Mouse (Mus musculus) G1E-ER4 (cell line): Measurements from ENCODE around the gene Cspg4. TPM values are rescaled to one million over a fixed set of nuclear protein-coding genes. Genes with fewer than 3 reads are reported as not detected.

Experiments used
- GATA1 ChIP-seq: IDR thresholded peaks from one replicate; pipeline ENCODE4 v1.8.0; 2012; ENCODE audit warnings: low read length, inconsistent platforms
- polyA plus RNA-seq: library from polyadenylated mRNA; stranded (reverse); fragments of >175 nt; gene quantifications from 2 replicates; pipeline ENCODE4 v1.2.3, GENCODE M21; 2012

The Cspg4 gene
- polyA plus RNA-seq, 1 experiment = not detected

DNA sequence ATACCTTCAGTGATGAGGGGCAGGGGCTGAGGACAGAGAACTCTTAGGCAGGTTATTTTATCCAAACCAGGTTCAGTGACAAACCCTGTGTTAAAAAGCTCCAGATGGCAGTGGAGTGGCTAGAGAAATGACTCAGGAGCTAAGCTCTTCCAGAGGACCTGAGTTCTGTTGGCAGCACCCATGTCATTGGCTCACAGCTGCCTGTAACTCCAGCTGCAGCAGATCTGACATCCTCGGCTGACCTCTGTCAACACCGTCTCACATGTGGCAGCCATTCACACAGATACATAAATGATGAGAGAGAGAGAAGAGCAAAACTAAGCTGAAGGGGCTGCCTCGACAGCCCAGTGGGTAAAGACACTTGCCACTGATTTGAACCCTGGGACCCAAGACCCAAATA lies 7.4 kb upstream of the Cspg4 start:
- no peak for TF ChIP-seq GATA1

- TF ChIP-seq GATA1 = no peak
These were observed 4.8 kb upstream of the Cspg4 start for GRCm38 (mm10) chr9:56860035-56860434.

DNA sequence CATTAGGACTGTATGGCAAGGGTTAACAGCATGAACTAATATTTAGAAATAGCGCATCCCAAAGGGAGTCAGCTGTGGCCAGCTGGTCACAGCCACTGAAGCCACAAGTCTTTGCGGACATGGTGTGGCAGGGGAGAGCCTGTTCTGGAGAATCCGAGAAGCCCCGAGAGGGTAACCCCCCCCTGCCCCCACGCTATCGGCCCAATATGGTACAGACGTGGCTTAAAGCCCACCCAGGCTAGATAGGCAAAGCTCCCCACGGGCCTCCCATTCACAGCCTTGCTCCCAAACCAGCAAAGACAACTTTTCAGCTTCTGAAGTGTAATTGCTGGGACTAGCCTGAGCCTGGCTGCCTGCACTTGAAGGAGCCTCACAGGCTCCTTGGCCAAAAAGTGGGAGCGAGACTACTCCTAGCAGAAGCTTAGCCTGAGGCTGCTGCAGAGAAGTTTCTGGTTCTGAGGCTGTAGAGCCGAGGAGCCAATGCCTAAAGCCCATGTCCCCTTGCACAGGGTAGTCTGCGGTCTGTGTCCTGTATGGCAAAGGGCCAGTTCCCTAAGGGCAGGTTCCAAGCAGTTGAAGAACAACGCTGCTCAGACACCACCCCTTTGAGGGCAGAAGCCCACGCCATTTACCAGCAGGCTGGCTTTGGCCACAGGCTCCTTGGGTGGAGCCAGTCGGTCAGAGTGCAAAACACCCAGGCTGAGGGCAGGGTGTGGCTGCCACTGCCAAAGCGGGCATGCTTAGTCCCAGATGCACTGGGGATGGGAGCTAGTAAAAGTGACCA lies 4.2 kb upstream of the Cspg4 start:
- TF ChIP-seq GATA1 = no peak

DNA sequence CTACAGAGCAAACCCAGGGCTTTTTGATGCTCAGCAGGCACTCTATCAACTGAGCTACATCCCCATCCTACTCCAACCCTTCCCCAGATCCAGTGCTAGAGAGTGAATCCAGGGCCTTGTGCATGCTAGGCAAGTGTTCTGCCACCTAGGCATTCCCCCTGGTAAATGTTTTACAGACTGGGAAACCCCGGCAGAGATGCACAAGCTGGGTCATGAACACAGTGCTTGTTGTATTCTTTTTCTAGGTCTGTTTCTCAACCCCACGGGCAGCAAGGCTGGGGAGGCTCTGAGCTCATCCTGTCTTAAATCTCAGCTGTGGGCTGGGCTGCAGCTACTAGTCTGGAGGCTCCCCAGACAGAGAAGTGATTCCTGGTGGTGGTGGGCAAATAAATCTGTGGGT lies 2.0 kb upstream of the Cspg4 start:
- no peak for TF ChIP-seq GATA1

DNA sequence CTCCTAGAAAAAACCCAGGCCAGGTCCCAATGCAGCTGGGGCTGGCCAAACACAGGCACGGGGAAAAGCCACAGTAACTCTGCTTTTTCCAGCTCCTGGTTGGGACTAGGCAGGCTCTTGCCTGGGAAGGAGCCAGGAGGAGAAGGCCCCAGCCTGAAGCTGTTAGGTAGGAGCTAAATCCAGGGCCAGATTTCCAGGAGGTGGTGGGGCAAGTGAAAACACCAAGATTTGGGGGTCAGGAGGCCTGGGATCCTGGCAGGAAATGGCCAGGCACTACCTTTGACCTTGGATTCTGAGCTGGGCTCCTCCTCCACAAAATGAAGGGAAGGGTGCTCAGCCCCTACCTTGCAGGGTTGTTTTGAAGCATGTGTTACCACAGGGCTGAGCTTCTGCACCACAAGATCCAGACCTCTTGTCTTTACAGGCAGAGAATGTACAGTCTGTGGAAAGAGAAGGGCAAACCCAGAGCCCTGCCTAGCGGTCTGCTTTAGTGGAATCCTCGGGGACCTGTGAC lies 560 bp upstream of the Cspg4 start, which contains the start of gene Odf3l1:
Odf3l1 (minus strand) TSS at position 464 of the 514 bp plus-strand sequence.
- TF ChIP-seq GATA1 = no peak

GRCm38 (mm10) chr9:56865673-56866400 lies 1.0 kb downstream of the Cspg4 start:
- no peak for TF ChIP-seq GATA1

DNA sequence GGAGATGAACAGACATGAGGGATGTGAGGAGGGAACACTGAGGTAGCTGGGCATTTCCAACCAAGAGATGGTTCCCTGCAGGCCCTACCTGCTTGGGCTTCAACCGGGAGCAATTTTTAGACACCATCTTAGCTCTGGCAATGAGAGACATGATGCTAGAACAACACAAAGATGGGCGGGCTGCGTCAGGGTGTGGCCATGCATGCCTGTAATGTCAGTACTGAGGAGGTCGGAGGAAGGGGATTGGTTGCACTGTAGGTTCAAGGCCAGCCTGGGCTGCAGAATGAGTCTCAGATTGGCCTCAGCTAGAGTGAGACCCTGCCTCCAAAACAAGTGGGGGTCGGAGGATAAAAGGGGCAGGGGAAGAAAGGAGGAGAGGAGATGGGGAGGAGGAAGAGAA lies 1.6 kb downstream of the Cspg4 start:
- no peak for TF ChIP-seq GATA1

- TF ChIP-seq GATA1 = no peak
These were observed 3.5 kb downstream of the Cspg4 start for GRCm38 (mm10) chr9:56868292-56868691.

DNA sequence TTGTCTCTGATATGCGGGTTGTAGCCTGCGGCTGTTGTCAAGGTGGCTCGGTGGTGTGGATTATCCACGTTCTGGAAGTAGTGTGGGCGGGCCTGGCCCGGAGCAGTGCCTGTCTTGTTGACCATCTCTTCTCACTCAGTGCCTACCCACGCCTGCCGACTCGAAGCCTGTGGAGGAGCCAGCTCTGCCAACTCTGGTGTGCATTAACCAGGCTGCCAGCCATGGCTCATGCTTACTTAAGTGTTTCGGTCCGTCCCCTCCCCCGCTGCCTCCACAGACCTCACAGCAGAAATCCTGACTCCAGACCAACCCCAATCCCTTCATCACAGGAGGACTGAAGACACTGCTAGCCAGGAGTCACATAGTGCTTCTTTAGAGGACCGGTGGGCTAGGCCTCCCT lies 4.7 kb downstream of the Cspg4 start:
- TF ChIP-seq GATA1 = no peak

DNA sequence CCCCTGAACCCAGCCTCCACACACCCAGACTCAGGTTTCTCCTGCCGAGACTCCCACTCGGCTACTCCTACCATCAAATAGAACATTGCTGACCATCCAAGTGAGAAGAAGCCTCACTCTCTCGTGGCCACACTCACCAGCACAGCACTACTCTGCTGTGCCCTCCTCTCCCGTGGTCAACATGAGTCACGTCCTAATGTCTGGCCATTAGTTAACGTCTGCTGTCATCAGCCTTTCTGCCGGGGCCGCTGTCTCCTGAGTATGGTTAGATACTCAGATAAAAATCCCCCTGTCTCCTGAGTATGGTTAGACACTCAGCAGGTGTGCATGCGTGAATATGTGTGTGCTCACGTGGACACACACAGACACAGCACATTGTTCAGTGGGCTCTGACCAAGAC lies 5.9 kb downstream of the Cspg4 start:
- no peak for TF ChIP-seq GATA1

DNA sequence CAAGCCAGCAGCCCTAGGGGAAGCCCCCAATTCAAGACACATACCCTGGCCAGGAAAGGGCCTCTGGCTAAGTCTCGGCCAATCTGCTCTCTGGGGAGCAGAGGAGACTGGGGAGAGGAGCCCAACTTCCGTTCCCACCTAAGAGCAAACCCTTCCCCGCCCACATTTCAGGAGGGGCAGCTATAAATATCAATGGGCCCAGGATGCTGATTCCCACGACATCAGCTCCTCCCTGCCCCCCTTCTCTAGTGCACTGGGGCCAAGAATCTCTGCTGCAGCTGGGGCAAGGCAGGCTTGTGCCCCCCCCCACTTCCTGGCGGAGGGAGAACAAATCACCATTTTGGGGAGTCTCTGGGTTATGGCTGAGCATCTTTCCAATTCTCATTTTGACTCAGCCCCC lies 6.4 kb downstream of the Cspg4 start:
- TF ChIP-seq GATA1 = no peak

GRCm38 (mm10) chr9:56872105-56872903 lies 7.5 kb downstream of the Cspg4 start:
- no peak for TF ChIP-seq GATA1

DNA sequence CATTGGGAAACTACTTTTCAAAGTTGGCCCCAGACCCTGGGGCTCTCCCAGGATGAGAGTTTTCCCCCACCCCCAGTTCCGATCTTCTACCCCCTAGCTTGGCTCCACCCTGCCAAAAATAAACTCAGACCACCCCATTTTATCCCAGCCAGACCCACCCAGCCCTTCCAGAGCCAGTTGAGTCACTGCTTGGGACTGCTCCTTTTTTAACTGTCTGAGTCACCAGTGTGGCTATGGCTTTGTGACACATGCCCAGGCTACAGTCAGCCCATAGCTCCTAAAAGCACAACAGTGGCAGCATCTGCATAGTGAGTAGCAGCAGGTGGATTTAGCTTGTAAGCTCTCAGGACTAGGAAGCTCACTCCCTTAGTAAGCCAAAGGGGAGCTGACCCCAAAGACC lies 8.3 kb downstream of the Cspg4 start:
- no peak for TF ChIP-seq GATA1

- TF ChIP-seq GATA1 = no peak
These were observed 12.0 kb downstream of the Cspg4 start for GRCm38 (mm10) chr9:56876784-56877183.

GRCm38 (mm10) chr9:56877284-56877683 lies 12.5 kb downstream of the Cspg4 start:
- TF ChIP-seq GATA1 = no peak

DNA sequence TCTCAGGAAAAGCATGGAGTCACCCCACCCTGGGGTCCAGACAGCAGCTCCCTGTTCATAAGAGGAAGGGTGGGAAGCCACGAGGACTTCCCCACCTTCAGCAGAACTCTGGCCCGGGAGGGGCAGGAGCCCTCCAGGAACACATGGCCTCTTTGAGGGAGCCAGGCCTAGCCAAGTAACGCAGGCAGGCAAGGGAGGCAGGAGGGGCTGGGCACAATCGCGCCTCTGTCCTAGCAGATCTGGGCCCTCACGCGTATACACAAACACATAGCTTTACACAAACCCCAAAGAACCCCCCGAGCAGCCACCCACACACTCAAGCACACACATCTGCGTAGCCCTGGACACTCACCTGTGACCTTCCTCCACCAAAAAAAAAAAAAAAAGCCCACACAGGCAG lies 16.0 kb downstream of the Cspg4 start:
- TF ChIP-seq GATA1 = no peak
